Mouse (Mus musculus): ENCODE data around the gene Pitpnc1. TPM values are rescaled to one million over a fixed set of nuclear protein-coding genes. Genes with fewer than 3 reads are reported as not detected.

The Pitpnc1 gene
- polyA plus RNA-seq, 1 experiment from 2014 or later, result 32.1 TPM

DNA sequence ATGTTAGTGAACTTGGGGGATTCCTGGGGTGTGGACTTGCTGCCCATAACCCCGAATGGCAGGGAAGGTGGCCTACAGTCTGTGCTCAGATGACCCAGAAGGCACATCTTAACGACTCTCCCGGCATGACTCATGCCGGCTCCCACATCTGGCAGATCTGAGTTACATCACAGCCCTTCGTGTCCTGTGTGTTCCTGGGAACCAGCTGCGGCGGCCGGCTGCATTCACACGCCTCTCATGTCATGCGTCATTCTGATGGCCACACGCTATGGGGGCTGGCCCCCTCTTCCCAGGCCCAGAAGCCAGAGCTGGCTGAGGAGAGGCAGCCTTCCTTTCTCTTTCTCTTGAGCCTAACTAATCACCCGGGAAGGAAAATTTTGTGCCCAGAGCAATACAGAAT is 94.2 kb downstream of the Pitpnc1 start:
- no peak for ATAC-seq (ENCODE audit: insufficient number of reproducible peaks, insufficient read depth, low FRiP score, low TSS enrichment, low read depth)
- Histone ChIP-seq H3K9ac (no peak overlapping the region; the same call in 1 of the 2 replicates), H3K4me1 (peaks cover 16% of the 10 kb centered on the region), H3K4me3 (no peak overlapping the region), H3K36me3 (0 out of 2 replicates have a peak, but pooled peaks cover 7% of the 10 kb centered on the region), H3K4me2 (no peak overlapping the region), H3K9me3 (no peaks in the 10 kb centered on the region), H3K27me3 (no peaks in the 10 kb centered on the region), H3K27ac (no peak overlapping the region)
- 68% methylated on average over 12 of the region's 12 CpGs for WGBS

DNA sequence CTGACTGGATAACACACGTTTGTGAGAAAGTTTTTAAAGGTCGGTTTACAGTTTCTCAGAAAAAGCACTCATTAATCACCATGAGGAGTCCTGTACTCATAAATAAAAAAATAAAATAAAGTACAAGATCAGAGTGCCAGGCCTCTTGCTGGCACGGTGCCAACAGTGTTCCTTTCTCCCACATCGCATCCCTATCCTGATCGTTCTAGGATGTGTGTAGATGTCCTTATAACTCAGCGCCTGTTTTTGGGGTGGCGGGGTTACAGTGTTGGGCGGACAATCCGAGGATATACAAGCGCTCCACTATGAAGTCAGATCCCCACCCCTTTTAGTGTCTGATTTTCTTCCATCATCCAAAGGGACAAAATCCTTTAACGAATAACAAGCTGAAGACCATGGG is 94.7 kb downstream of the Pitpnc1 start:
- Histone ChIP-seq H3K27me3 (no peaks in the 10 kb centered on the region), H3K4me1 (peaks cover 16% of the 10 kb centered on the region), H3K36me3 (0 out of 2 replicates have a peak, but pooled peaks cover 7% of the 10 kb centered on the region), H3K4me2 (no peak overlapping the region), H3K9ac (no peak overlapping the region), H3K4me3 (no peak overlapping the region), H3K27ac (no peak overlapping the region), H3K9me3 (no peaks in the 10 kb centered on the region)
- 90% methylated on average over 11 of the region's 11 CpGs for WGBS
- no peak for ATAC-seq (ENCODE audit: insufficient number of reproducible peaks, insufficient read depth, low FRiP score, low TSS enrichment, low read depth)

GRCm38 (mm10) chr11:107373569-107373968 is 96.9 kb downstream of the Pitpnc1 start:
- Histone ChIP-seq H3K27ac (0 out of 2 replicates have a peak overlapping the region, but pooled peaks have one; percentile 22), H3K36me3 (no peaks in the 10 kb centered on the region), H3K4me1 (peaks cover 13% of the 10 kb centered on the region), H3K4me3 (no peak overlapping the region), H3K9me3 (no peaks in the 10 kb centered on the region), H3K9ac (no peak overlapping the region), H3K27me3 (no peaks in the 10 kb centered on the region), H3K4me2 (no peak overlapping the region)
- no peak for ATAC-seq (ENCODE audit: insufficient number of reproducible peaks, insufficient read depth, low FRiP score, low TSS enrichment, low read depth)
- 90% methylated on average over 6 of the region's 6 CpGs for WGBS

GRCm38 (mm10) chr11:107373154-107373553 is 97.3 kb downstream of the Pitpnc1 start:
- no peak for ATAC-seq (ENCODE audit: insufficient number of reproducible peaks, insufficient read depth, low FRiP score, low TSS enrichment, low read depth)
- Histone ChIP-seq H3K9ac (no peak overlapping the region), H3K4me2 (no peak overlapping the region), H3K4me3 (no peak overlapping the region), H3K4me1 (peaks cover 13% of the 10 kb centered on the region), H3K36me3 (no peaks in the 10 kb centered on the region), H3K9me3 (no peaks in the 10 kb centered on the region), H3K27me3 (no peaks in the 10 kb centered on the region), H3K27ac (peak overlapping the region; percentile 64; the same call in 1 of the 2 replicates)
- 95% methylated on average over 4 of the region's 4 CpGs for WGBS

- peaks cover 13% of the 10 kb centered on the region for H3K4me1 ChIP-seq
Measured at GRCm38 (mm10) chr11:107372688-107373087, 97.8 kb downstream of the Pitpnc1 start.

GRCm38 (mm10) chr11:107370476-107370875 is 100.0 kb downstream of the Pitpnc1 start:
- H3K9me3 ChIP-seq, result no peaks in the 10 kb centered on the region
- H3K4me2 ChIP-seq, result no peak overlapping the region
- ATAC-seq (ENCODE audit: insufficient number of reproducible peaks, insufficient read depth, low FRiP score, low TSS enrichment, low read depth), result no peak
- H3K4me3 ChIP-seq, result no peak overlapping the region
- H3K36me3 ChIP-seq, result no peaks in the 10 kb centered on the region
- H3K27ac ChIP-seq, result no peak overlapping the region
- H3K27me3 ChIP-seq, result no peaks in the 10 kb centered on the region
- H3K9ac ChIP-seq, result no peak overlapping the region
- WGBS, result 96% methylated on average over 3 of the region's 3 CpGs
- peaks cover 19% of the 10 kb centered on the region for H3K4me1 ChIP-seq

More at GRCm38 (mm10) chr11:107372688-107373087, 97.8 kb downstream of the Pitpnc1 start:
- Histone ChIP-seq H3K9me3 (no peaks in the 10 kb centered on the region), H3K27me3 (no peaks in the 10 kb centered on the region), H3K4me2 (no peak overlapping the region), H3K4me3 (no peak overlapping the region), H3K36me3 (no peaks in the 10 kb centered on the region), H3K27ac (peak overlapping the region; percentile 64), H3K9ac (no peak overlapping the region)
- 62% methylated on average over 7 of the region's 7 CpGs for WGBS
- ATAC-seq (ENCODE audit: insufficient number of reproducible peaks, insufficient read depth, low FRiP score, low TSS enrichment, low read depth), result no peak

- Histone ChIP-seq H3K9me3 (no peaks in the 10 kb centered on the region), H3K4me1 (peaks cover 19% of the 10 kb centered on the region), H3K4me3 (no peak overlapping the region), H3K27me3 (no peaks in the 10 kb centered on the region), H3K27ac (no peak overlapping the region), H3K4me2 (no peak overlapping the region), H3K36me3 (no peaks in the 10 kb centered on the region), H3K9ac (no peak overlapping the region)
- ATAC-seq (ENCODE audit: insufficient number of reproducible peaks, insufficient read depth, low FRiP score, low TSS enrichment, low read depth), result no peak
- 88% methylated on average over 6 of the region's 6 CpGs for WGBS
Measured at GRCm38 (mm10) chr11:107369661-107370060, 100.8 kb downstream of the Pitpnc1 start.

DNA sequence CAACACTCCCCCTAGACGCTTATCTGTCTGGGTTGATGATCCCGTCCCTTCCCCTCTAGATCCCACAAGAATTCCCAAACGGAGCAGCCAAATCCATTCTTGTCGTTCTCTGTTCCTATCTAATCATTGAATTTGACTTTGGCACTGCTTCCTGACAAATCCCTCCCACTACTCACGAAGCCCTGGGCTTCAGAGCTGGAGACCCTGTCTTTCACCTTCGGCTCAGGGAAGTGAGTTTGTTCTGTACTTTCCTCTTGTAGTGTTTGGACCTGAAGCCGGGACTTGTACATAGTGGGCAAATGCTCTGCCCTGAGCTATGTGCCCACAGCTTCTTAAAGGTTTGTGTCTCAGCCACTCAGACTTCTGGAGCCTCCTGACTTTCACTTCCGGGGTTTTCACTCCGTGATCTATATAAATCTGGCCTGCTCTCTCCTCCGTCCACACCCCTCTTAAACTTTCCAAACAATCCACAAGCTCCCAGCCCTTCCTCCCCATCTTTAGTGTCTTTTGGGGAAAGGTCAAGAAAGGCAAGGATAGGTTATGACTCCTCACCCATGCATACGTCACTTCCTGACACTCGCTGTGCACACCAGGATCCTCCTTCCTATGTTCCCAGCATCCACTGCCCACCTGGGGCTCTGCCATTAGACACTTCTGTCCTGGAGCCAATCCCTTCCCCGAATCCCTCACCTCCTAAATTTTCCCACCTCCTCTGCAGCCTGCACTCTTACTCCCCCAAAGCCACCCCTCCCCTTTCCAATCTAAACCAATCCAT is 104.4 kb downstream of the Pitpnc1 start:
- Histone ChIP-seq H3K27ac (0 out of 2 replicates have a peak overlapping the region, but pooled peaks have one; percentile 22), H3K9me3 (no peaks in the 10 kb centered on the region), H3K4me2 (no peak overlapping the region), H3K4me1 (peaks cover 17% of the 10 kb centered on the region), H3K27me3 (no peaks in the 10 kb centered on the region), H3K36me3 (no peaks in the 10 kb centered on the region), H3K4me3 (no peak overlapping the region), H3K9ac (no peak overlapping the region)
- 74% methylated on average over 13 of the region's 13 CpGs for WGBS
- no peak for ATAC-seq (ENCODE audit: insufficient number of reproducible peaks, insufficient read depth, low FRiP score, low TSS enrichment, low read depth)

DNA sequence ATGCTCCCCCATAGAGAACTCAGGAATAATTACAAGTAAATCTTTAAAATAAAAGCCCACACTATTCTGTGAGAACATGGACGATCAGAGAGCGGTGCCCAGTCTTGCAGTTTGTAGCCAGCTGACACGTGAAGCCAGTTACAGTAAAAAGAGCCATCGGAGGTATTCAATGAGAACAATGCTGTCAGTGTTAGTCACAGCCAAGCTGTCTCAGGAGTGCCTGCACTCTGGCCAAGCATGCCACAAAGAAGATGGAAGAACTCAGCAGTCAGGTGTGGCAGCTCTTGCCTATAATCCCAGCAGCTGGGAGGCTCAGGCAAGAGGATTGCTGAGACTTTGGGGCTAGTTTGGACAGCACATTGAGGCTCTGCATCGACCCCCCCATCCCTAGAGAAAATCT is 111.8 kb downstream of the Pitpnc1 start:
- Histone ChIP-seq H3K9ac (no peak overlapping the region), H3K27ac (no peak overlapping the region), H3K4me1 (0 out of 2 replicates have a peak, but pooled peaks cover 12% of the 10 kb centered on the region), H3K4me2 (no peak overlapping the region), H3K9me3 (no peaks in the 10 kb centered on the region), H3K36me3 (no peaks in the 10 kb centered on the region), H3K27me3 (no peaks in the 10 kb centered on the region), H3K4me3 (no peak overlapping the region)
- 56% methylated on average over 5 of the region's 5 CpGs for WGBS
- ATAC-seq (ENCODE audit: insufficient number of reproducible peaks, insufficient read depth, low FRiP score, low TSS enrichment, low read depth), result no peak

GRCm38 (mm10) chr11:107356224-107356623 is 114.3 kb downstream of the Pitpnc1 start:
- H3K27me3 ChIP-seq, result no peaks in the 10 kb centered on the region
- no peak overlapping the region for H3K4me2 ChIP-seq
- no peak for ATAC-seq (ENCODE audit: insufficient number of reproducible peaks, insufficient read depth, low FRiP score, low TSS enrichment, low read depth)
- H3K9me3 ChIP-seq, result no peaks in the 10 kb centered on the region
- 0 out of 2 replicates have a peak, but pooled peaks cover 12% of the 10 kb centered on the region for H3K4me1 ChIP-seq
- WGBS, result 82% methylated on average over 7 of the region's 7 CpGs
- no peak overlapping the region for H3K9ac ChIP-seq
- H3K27ac ChIP-seq, result no peak overlapping the region
- H3K4me3 ChIP-seq, result no peak overlapping the region
- H3K36me3 ChIP-seq, result no peaks in the 10 kb centered on the region

- Histone ChIP-seq H3K4me3 (no peak overlapping the region), H3K9ac (no peak overlapping the region), H3K9me3 (no peaks in the 10 kb centered on the region), H3K27me3 (no peaks in the 10 kb centered on the region), H3K27ac (no peak overlapping the region), H3K36me3 (no peaks in the 10 kb centered on the region), H3K4me2 (no peak overlapping the region), H3K4me1 (0 out of 2 replicates have a peak, but pooled peaks cover 12% of the 10 kb centered on the region)
- WGBS, result 58% methylated on average over 3 of the region's 3 CpGs
- no peak for ATAC-seq (ENCODE audit: insufficient number of reproducible peaks, insufficient read depth, low FRiP score, low TSS enrichment, low read depth)
Measured at GRCm38 (mm10) chr11:107355526-107355925, 115.0 kb downstream of the Pitpnc1 start.

DNA sequence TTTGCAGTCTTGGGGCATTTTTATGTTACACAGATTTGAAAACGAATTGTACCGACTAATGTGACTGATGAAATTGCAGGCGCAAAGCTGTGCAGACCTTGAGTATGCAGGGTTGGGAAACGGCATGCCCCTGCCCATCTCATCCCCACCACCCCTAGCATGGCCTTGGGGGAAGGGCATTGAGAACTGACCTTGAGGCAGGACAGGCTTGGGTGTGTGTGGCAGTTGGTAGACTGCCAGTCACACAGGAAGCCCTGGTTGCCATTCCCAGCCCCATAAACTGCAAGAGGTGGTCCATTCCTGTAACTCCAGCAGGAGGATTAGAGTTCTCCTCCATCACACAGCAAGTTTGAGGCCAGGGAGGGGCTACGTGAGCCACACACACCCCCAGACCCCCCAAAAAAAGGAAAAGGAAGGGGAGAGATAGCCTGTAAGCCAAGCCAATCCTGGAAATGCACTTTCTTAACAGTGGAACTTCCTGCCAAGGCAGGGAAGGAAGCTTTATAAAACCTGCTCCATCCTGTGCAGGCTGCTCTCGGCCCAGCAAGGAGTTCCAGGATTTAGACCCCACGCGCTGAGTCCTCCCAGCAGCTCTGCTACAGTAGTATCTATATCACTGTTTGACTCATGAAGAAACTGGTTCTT is 115.9 kb downstream of the Pitpnc1 start:
- Histone ChIP-seq H3K9ac (no peak overlapping the region), H3K4me2 (no peak overlapping the region), H3K36me3 (no peaks in the 10 kb centered on the region), H3K27me3 (no peaks in the 10 kb centered on the region), H3K9me3 (no peaks in the 10 kb centered on the region), H3K4me1 (0 out of 2 replicates have a peak, but pooled peaks cover 12% of the 10 kb centered on the region), H3K4me3 (no peak overlapping the region), H3K27ac (no peak overlapping the region)
- WGBS, result 81% methylated on average over 8 of the region's 8 CpGs
- ATAC-seq (ENCODE audit: insufficient number of reproducible peaks, insufficient read depth, low FRiP score, low TSS enrichment, low read depth), result no peak

Data from embryonic facial prominence, embryonic 13.5 days (tissue).